Mouse (Mus musculus): Measurements from ENCODE around the gene Rec114. TPM values are rescaled to one million over a fixed set of nuclear protein-coding genes. Genes with fewer than 3 reads are reported as not detected.

The Rec114 gene
- polyA plus RNA-seq, 1 experiment from 2014 or later = 1.3 TPM

DNA sequence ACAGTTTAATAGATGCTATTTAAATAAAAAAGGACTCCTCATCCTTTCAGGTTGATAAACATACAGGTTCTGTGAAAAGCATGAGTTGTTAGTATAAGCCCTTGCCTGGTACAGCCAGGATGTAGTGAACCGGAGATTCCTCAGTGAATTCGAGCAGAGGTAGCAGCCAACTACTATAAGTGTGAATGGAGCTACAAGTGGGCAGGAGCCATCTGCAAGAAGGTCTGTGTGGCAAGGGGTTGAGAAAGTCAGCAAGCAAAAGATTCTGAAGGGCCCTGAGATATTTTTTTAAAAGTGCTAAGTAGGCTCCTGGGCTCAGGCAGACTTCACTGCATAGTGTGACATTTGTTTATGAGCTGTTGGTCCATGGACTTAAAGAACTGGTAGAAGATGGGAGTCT lies 86.9 kb downstream of the Rec114 start:
- ATAC-seq (ENCODE audit: low FRiP score) (no peak), DNase-seq (ENCODE audit: low spot score) (no peak)
- no peak overlapping the region for H3K9ac ChIP-seq (ENCODE audit: low read depth, low read length)
- no peak overlapping the region for H3K4me2 ChIP-seq (replicated peaks; ENCODE audit: low read depth, low read length)
- WGBS = 91% methylated on average over 2 of the region's 2 CpGs
- H3K4me3 ChIP-seq (ENCODE audit: low read depth, low read length) = no peak overlapping the region
- H3K27me3 ChIP-seq (ENCODE audit: control insufficient read depth, insufficient read depth, low read length) = no peaks in the 10 kb centered on the region
- H3K36me3 ChIP-seq (ENCODE audit: control insufficient read depth, insufficient read depth, low read length) = no peaks in the 10 kb centered on the region
- no peaks in the 10 kb centered on the region for H3K9me3 ChIP-seq (ENCODE audit: control insufficient read depth, low read length)
- no peaks in the 10 kb centered on the region for H3K4me1 ChIP-seq (replicated peaks; ENCODE audit: control insufficient read depth, insufficient read depth, low read length)
- H3K27ac ChIP-seq (ENCODE audit: low read depth, low read length) = no peak overlapping the region

- Histone ChIP-seq H3K27ac (ENCODE audit: low read depth, low read length) (no peak overlapping the region), H3K9me3 (ENCODE audit: control insufficient read depth, low read length) (no peaks in the 10 kb centered on the region), H3K4me3 (ENCODE audit: low read depth, low read length) (no peak overlapping the region), H3K36me3 (ENCODE audit: control insufficient read depth, insufficient read depth, low read length) (no peaks in the 10 kb centered on the region), H3K4me1 (replicated peaks; ENCODE audit: control insufficient read depth, insufficient read depth, low read length) (no peaks in the 10 kb centered on the region), H3K9ac (ENCODE audit: low read depth, low read length) (no peak overlapping the region), H3K27me3 (ENCODE audit: control insufficient read depth, insufficient read depth, low read length) (no peaks in the 10 kb centered on the region), H3K4me2 (replicated peaks; ENCODE audit: low read depth, low read length) (no peak overlapping the region)
- ATAC-seq (ENCODE audit: low FRiP score) (no peak), DNase-seq (ENCODE audit: low spot score) (peak; percentile 20)
- WGBS = 66% methylated on average over 2 of the region's 2 CpGs
Measured at GRCm38 (mm10) chr9:58656396-58656795, 87.4 kb downstream of the Rec114 start.

DNA sequence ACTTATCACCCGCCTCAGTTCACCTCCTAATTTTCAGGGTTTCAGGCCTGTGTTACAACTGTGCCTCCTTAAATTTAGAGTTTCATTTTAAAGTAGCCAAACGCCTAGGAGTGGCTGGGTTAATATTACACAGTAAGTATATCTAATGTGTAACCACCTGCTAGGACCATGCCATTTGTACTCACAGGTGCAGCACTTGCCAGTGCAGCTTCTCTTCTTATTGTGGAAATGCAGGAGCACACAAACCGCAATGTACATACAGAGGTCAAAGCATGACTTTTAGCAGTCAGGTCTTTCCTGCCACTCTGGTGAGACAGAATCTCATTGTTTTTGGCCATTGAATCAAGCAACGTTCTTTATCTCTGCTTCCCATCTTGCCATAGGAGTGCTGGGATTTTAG lies 89.3 kb downstream of the Rec114 start:
- no peak for DNase-seq (ENCODE audit: low spot score)
- Histone ChIP-seq H3K4me3 (ENCODE audit: low read depth, low read length) (no peak overlapping the region), H3K9me3 (ENCODE audit: control insufficient read depth, low read length) (no peaks in the 10 kb centered on the region), H3K27me3 (ENCODE audit: control insufficient read depth, insufficient read depth, low read length) (no peaks in the 10 kb centered on the region), H3K9ac (ENCODE audit: low read depth, low read length) (no peak overlapping the region), H3K27ac (ENCODE audit: low read depth, low read length) (no peak overlapping the region), H3K36me3 (ENCODE audit: control insufficient read depth, insufficient read depth, low read length) (no peaks in the 10 kb centered on the region), H3K4me1 (replicated peaks; ENCODE audit: control insufficient read depth, insufficient read depth, low read length) (no peaks in the 10 kb centered on the region), H3K4me2 (replicated peaks; ENCODE audit: low read depth, low read length) (no peak overlapping the region)
- 86% methylated on average over 4 of the region's 4 CpGs for WGBS
- ATAC-seq (ENCODE audit: low FRiP score) = no peak

- no peaks in the 10 kb centered on the region for H3K4me1 ChIP-seq (replicated peaks; ENCODE audit: control insufficient read depth, insufficient read depth, low read length)
- no peak for ATAC-seq (ENCODE audit: low FRiP score)
- peak; percentile 76 for DNase-seq (ENCODE audit: low spot score)
- no peak overlapping the region for H3K4me2 ChIP-seq (replicated peaks; ENCODE audit: low read depth, low read length)
- no peaks in the 10 kb centered on the region for H3K9me3 ChIP-seq (ENCODE audit: control insufficient read depth, low read length)
- 68% methylated on average over 4 of the region's 4 CpGs for WGBS
- no peak overlapping the region for H3K27ac ChIP-seq (ENCODE audit: low read depth, low read length)
- no peaks in the 10 kb centered on the region for H3K27me3 ChIP-seq (ENCODE audit: control insufficient read depth, insufficient read depth, low read length)
- no peak overlapping the region for H3K9ac ChIP-seq (ENCODE audit: low read depth, low read length)
- H3K4me3 ChIP-seq (ENCODE audit: low read depth, low read length) = no peak overlapping the region
- no peaks in the 10 kb centered on the region for H3K36me3 ChIP-seq (ENCODE audit: control insufficient read depth, insufficient read depth, low read length)
Measured at GRCm38 (mm10) chr9:58651993-58652392, 91.8 kb downstream of the Rec114 start.

DNA sequence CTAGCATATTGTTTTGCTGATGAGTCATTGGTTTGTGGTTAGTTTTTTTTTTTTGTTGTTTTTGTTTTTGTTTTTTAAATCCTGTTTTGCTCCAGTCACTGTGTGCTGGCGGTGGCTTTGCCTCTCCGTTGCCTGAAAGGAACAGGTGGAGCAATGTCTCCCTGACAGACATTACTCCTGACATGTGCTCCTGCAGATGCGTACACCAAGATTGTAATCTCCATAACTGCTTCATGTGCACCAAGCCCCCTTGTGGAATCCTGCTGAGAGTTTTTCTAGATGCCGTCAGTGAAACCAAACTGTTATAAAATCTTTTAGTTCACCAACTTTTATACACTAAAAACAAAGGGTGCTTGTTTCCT lies 94.5 kb downstream of the Rec114 start:
- Histone ChIP-seq H3K27me3 (ENCODE audit: control insufficient read depth, insufficient read depth, low read length) (no peaks in the 10 kb centered on the region), H3K4me1 (replicated peaks; ENCODE audit: control insufficient read depth, insufficient read depth, low read length) (no peaks in the 10 kb centered on the region), H3K27ac (ENCODE audit: low read depth, low read length) (no peak overlapping the region), H3K4me2 (replicated peaks; ENCODE audit: low read depth, low read length) (no peak overlapping the region), H3K4me3 (ENCODE audit: low read depth, low read length) (no peak overlapping the region), H3K9ac (ENCODE audit: low read depth, low read length) (no peak overlapping the region), H3K9me3 (ENCODE audit: control insufficient read depth, low read length) (no peaks in the 10 kb centered on the region), H3K36me3 (ENCODE audit: control insufficient read depth, insufficient read depth, low read length) (no peaks in the 10 kb centered on the region)
- 75% methylated on average over 4 of the region's 4 CpGs for WGBS
- ATAC-seq (ENCODE audit: low FRiP score) (no peak), DNase-seq (ENCODE audit: low spot score) (no peak)

DNA sequence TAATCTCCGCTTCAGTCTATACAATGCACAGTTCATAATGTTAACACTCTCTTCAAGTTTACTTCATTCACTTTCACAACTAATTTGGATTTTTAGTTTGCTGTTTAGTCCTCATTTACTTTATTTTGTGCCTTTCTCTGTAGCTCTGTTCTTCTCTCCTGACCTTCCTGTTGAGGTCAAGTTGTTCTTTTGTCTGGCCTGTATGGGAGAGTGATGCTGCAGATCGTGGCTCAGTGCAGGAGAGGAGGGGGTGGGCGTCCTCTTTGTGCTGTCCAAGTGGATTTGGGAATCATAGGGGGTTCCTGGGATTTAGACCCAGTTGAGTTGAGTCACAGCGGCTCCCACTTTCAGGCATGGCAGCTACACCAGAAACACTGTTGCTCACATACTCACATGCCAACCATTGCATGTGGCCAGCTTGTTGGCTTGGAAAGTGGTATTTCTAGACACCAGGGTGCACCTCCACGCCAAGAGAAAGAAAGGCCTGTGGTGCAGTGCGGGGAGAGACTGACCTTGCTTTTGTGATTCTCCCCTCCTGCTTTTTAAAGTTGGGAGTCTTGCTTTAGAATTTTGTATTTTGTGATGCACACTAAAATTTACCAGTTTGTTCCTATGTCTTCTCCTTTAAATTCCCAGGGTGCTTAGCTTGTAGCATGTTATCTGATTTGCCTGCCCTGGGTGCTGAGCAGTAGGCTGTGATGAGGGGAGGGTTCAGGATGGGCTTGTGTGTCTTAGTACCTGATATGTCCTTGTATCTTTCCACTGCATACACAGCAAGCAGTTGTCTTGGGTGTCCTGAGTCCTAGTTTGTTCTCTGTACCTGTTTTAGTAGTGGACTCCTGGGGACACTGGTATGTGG lies 95.1 kb downstream of the Rec114 start:
- H3K9ac ChIP-seq (ENCODE audit: low read depth, low read length) = no peak overlapping the region
- no peaks in the 10 kb centered on the region for H3K9me3 ChIP-seq (ENCODE audit: control insufficient read depth, low read length)
- no peaks in the 10 kb centered on the region for H3K36me3 ChIP-seq (ENCODE audit: control insufficient read depth, insufficient read depth, low read length)
- DNase-seq (ENCODE audit: low spot score) = no peak
- WGBS = 68% methylated on average over 6 of the region's 6 CpGs
- H3K4me1 ChIP-seq (replicated peaks; ENCODE audit: control insufficient read depth, insufficient read depth, low read length) = no peaks in the 10 kb centered on the region
- no peak overlapping the region for H3K4me2 ChIP-seq (replicated peaks; ENCODE audit: low read depth, low read length)
- ATAC-seq (ENCODE audit: low FRiP score) = no peak
- no peak overlapping the region for H3K27ac ChIP-seq (ENCODE audit: low read depth, low read length)
- no peak overlapping the region for H3K4me3 ChIP-seq (ENCODE audit: low read depth, low read length)
- no peaks in the 10 kb centered on the region for H3K27me3 ChIP-seq (ENCODE audit: control insufficient read depth, insufficient read depth, low read length)

- H3K4me2 ChIP-seq (replicated peaks; ENCODE audit: low read depth, low read length) = no peak overlapping the region
- WGBS = 88% methylated on average over 2 of the region's 2 CpGs
- H3K4me1 ChIP-seq (replicated peaks; ENCODE audit: control insufficient read depth, insufficient read depth, low read length) = no peaks in the 10 kb centered on the region
- no peak overlapping the region for H3K27ac ChIP-seq (ENCODE audit: low read depth, low read length)
- ATAC-seq (ENCODE audit: low FRiP score) (no peak), DNase-seq (ENCODE audit: low spot score) (no peak)
- H3K36me3 ChIP-seq (ENCODE audit: control insufficient read depth, insufficient read depth, low read length) = no peaks in the 10 kb centered on the region
- H3K9ac ChIP-seq (ENCODE audit: low read depth, low read length) = no peak overlapping the region
- no peak overlapping the region for H3K4me3 ChIP-seq (ENCODE audit: low read depth, low read length)
- no peaks in the 10 kb centered on the region for H3K27me3 ChIP-seq (ENCODE audit: control insufficient read depth, insufficient read depth, low read length)
- no peaks in the 10 kb centered on the region for H3K9me3 ChIP-seq (ENCODE audit: control insufficient read depth, low read length)
Measured at GRCm38 (mm10) chr9:58630441-58630840, 113.3 kb downstream of the Rec114 start.

DNA sequence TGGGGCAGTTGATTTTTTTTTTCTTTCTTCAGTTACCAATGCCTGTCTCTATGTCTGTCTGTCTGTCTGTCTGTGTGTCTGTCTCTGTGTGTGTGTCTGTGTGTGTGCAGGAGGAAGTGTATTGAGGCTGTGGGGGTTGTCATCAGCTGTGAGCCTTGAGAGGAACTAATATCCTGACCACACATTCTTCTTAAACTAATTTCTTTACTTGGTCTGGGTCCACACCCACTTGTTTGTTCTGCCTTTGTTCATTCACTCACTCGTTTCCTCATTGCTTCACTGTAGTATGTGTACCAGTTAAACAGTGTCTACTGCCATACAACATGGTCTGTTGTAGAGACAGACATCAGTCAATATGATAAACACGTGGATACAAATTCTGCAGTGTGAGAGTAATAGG lies 116.6 kb downstream of the Rec114 start:
- Histone ChIP-seq H3K4me3 (ENCODE audit: low read depth, low read length) (no peak overlapping the region), H3K27ac (ENCODE audit: low read depth, low read length) (no peak overlapping the region), H3K36me3 (ENCODE audit: control insufficient read depth, insufficient read depth, low read length) (no peaks in the 10 kb centered on the region), H3K4me1 (replicated peaks; ENCODE audit: control insufficient read depth, insufficient read depth, low read length) (no peaks in the 10 kb centered on the region), H3K4me2 (replicated peaks; ENCODE audit: low read depth, low read length) (no peak overlapping the region), H3K27me3 (ENCODE audit: control insufficient read depth, insufficient read depth, low read length) (no peaks in the 10 kb centered on the region), H3K9ac (ENCODE audit: low read depth, low read length) (no peak overlapping the region), H3K9me3 (ENCODE audit: control insufficient read depth, low read length) (no peaks in the 10 kb centered on the region)
- DNase-seq (ENCODE audit: low spot score) = no peak
- WGBS = 87% methylated on average over 2 of the region's 2 CpGs
- no peak for ATAC-seq (ENCODE audit: low FRiP score)

- WGBS = 88% methylated on average over 1 of the region's 1 CpGs
- Histone ChIP-seq H3K4me3 (ENCODE audit: low read depth, low read length) (no peak overlapping the region), H3K27me3 (ENCODE audit: control insufficient read depth, insufficient read depth, low read length) (no peaks in the 10 kb centered on the region), H3K4me1 (replicated peaks; ENCODE audit: control insufficient read depth, insufficient read depth, low read length) (no peaks in the 10 kb centered on the region), H3K9me3 (ENCODE audit: control insufficient read depth, low read length) (no peaks in the 10 kb centered on the region), H3K27ac (ENCODE audit: low read depth, low read length) (no peak overlapping the region), H3K36me3 (ENCODE audit: control insufficient read depth, insufficient read depth, low read length) (no peaks in the 10 kb centered on the region), H3K9ac (ENCODE audit: low read depth, low read length) (no peak overlapping the region), H3K4me2 (replicated peaks; ENCODE audit: low read depth, low read length) (no peak overlapping the region)
- no peak for DNase-seq (ENCODE audit: low spot score)
- ATAC-seq (ENCODE audit: low FRiP score) = no peak
Measured at GRCm38 (mm10) chr9:58623009-58623408, 120.8 kb downstream of the Rec114 start.

Measured in hindbrain, embryonic 11.5 days (tissue).